Mouse (Mus musculus) cortical plate, adult 2 months (tissue): Measurements from ENCODE around the gene Kctd11.

ENCODE experiments used
- CTCF ChIP-seq: fragments of 200-500 bp; IDR thresholded peaks from 2 replicates; pipeline ENCODE4 v1.5.1; 2011; ENCODE audit warnings: mild to moderate bottlenecking, control low read depth, low read length; ENCODE audit not compliant: insufficient read depth; ENCODE audit errors: extremely low read depth
- POLR2A ChIP-seq: fragments of 200-500 bp; IDR thresholded peaks from 2 replicates; pipeline ENCODE4 v1.6.1; 2011; ENCODE audit warnings: mild to moderate bottlenecking, low read length, control low read depth; ENCODE audit not compliant: insufficient read depth; ENCODE audit errors: extremely low read depth

- TF ChIP-seq CTCF (no peak), POLR2A (no peak)
These were observed 44.3 kb downstream of the Kctd11 start for GRCm38 (mm10) chr11:69836703-69837576.
